Mouse (Mus musculus) megakaryocyte-erythroid progenitor cell, adult 5-6 weeks (primary cell): ENCODE data around the gene Spred3. TPM values are rescaled to one million over a fixed set of nuclear protein-coding genes. Genes with fewer than 3 reads are reported as not detected.
A peak's percentile ranks its signal among the peaks of the same experiment; 100 is the strongest.
"Not testable (repeated sequence)": the region's sequence is repeated elsewhere in the genome, so short reads cannot be mapped to it uniquely, and the experiment has no call there.

Source experiments
- ATAC-seq: replicated peaks from 2 replicates; pipeline ENCODE4 v1.8.0; 2016; ENCODE audit warnings: mild to moderate bottlenecking, inconsistent platforms; ENCODE audit not compliant: severe bottlenecking, poor library complexity, low FRiP score, low TSS enrichment
- total RNA-seq, 2 experiments: library from RNA; stranded (forward) in 1 of 2; stranded (reverse) in 1 of 2; fragments of 200-1000, 215-1000 nt in 1 of 2; fragments of >200 nt in 1 of 2; fragmentation: Nextera tagmentation in 1 of 2; gene quantifications; 2 replicates each; pipeline ENCODE4 v1.2.3; 2014 to 2017

Gene Spred3
- total RNA-seq, 2 experiments from 2014 or later: 0.99 to 2.2 TPM

GRCm38 (mm10) chr7:29139237-29139636 is 31.0 kb downstream of the Spred3 start:
- not testable (repeated sequence) for ATAC-seq

- ATAC-seq: no peak
Observed at GRCm38 (mm10) chr7:29137429-29137828, 32.8 kb downstream of the Spred3 start.

- no peak for ATAC-seq
Observed at GRCm38 (mm10) chr7:29134693-29135386, 35.4 kb downstream of the Spred3 start, which contains the start of gene Rasgrp4. Rasgrp4 (plus strand) TSS chr7:29134851.

GRCm38 (mm10) chr7:29134230-29134629 is 36.0 kb downstream of the Spred3 start:
- no peak for ATAC-seq

GRCm38 (mm10) chr7:29128725-29129124 is 41.5 kb downstream of the Spred3 start:
- ATAC-seq: no peak

- peak; percentile 59 for ATAC-seq
Observed at GRCm38 (mm10) chr7:29126173-29126915, 43.9 kb downstream of the Spred3 start.

- ATAC-seq: peak; percentile 96
Observed at GRCm38 (mm10) chr7:29124970-29125369, 45.2 kb downstream of the Spred3 start, which contains the start of gene Ryr1. Ryr1 (minus strand) TSS chr7:29125179.

- no peak for ATAC-seq
Observed at GRCm38 (mm10) chr7:29123531-29124358, 46.5 kb downstream of the Spred3 start.

GRCm38 (mm10) chr7:29122821-29123220 is 47.4 kb downstream of the Spred3 start:
- ATAC-seq: no peak

GRCm38 (mm10) chr7:29119526-29119925 is 50.7 kb downstream of the Spred3 start:
- no peak for ATAC-seq

- no peak for ATAC-seq
Observed at GRCm38 (mm10) chr7:29118142-29118851, 51.9 kb downstream of the Spred3 start.

- ATAC-seq: no peak
Observed at GRCm38 (mm10) chr7:29108992-29109955, 60.9 kb downstream of the Spred3 start.

Other genes with a start within 250 kb of the Spred3 start
- gene Actn4, start 208.1 kb downstream of the Spred3 start, total RNA-seq (2014; fragmentation: Nextera tagmentation): 93.1 and 106 TPM in 2 replicates
- gene Actn4, start 208.1 kb downstream of the Spred3 start, total RNA-seq (2017): 41.1 and 51.7 TPM in 2 replicates
- 499 and 586 TPM in 2 replicates for gene Eif3k, start 188.5 kb downstream of the Spred3 start, total RNA-seq (2014; fragmentation: Nextera tagmentation)
- gene Eif3k, start 188.5 kb downstream of the Spred3 start, total RNA-seq (2017): 360 and 454 TPM in 2 replicates
- gene Map4k1, start 188.4 kb downstream of the Spred3 start, total RNA-seq (2014; fragmentation: Nextera tagmentation): 64.1 and 76.8 TPM in 2 replicates
- gene Map4k1, start 188.4 kb downstream of the Spred3 start, total RNA-seq (2017): 42.6 and 47.9 TPM in 2 replicates
- gene Ryr1, start 45.2 kb downstream of the Spred3 start, total RNA-seq (2014; fragmentation: Nextera tagmentation): 0.07 and 0.84 TPM in 2 replicates
- gene Ryr1, start 45.2 kb downstream of the Spred3 start, total RNA-seq (2017): 0.34 TPM in 1 of 2 replicates, not detected in the other
- not detected in 2 replicates for gene Rasgrp4, start 35.6 kb downstream of the Spred3 start, total RNA-seq (2014; fragmentation: Nextera tagmentation)
- gene Rasgrp4, start 35.6 kb downstream of the Spred3 start, total RNA-seq (2017): 0.66 TPM in 1 of 2 replicates, not detected in the other
- gene Fam98c, start 14.2 kb downstream of the Spred3 start, total RNA-seq (2014; fragmentation: Nextera tagmentation): 15.4 and 21.1 TPM in 2 replicates
- 4.8 and 20.4 TPM in 2 replicates for gene Fam98c, start 14.2 kb downstream of the Spred3 start, total RNA-seq (2017)
- gene Ggn, start 201 bp downstream of the Spred3 start, total RNA-seq (2014; fragmentation: Nextera tagmentation): not detected in 2 replicates
- gene Ggn, start 201 bp downstream of the Spred3 start, total RNA-seq (2017): 0.30 TPM in 1 of 2 replicates, not detected in the other
- 159 and 187 TPM in 2 replicates for gene Psmd8, start 10.3 kb upstream of the Spred3 start, total RNA-seq (2014; fragmentation: Nextera tagmentation)
- 154 and 158 TPM in 2 replicates for gene Psmd8, start 10.3 kb upstream of the Spred3 start, total RNA-seq (2017)
- 0.66 and 0.99 TPM in 2 replicates for gene Catsperg1, start 43.6 kb upstream of the Spred3 start, total RNA-seq (2014; fragmentation: Nextera tagmentation)
- gene Catsperg1, start 43.6 kb upstream of the Spred3 start, total RNA-seq (2017): 0.27 TPM in 1 of 2 replicates, not detected in the other
- gene Kcnk6, start 62.1 kb upstream of the Spred3 start, total RNA-seq (2014; fragmentation: Nextera tagmentation): 0.45 TPM in 1 of 2 replicates, not detected in the other
- gene Kcnk6, start 62.1 kb upstream of the Spred3 start, total RNA-seq (2017): 0.04 TPM in 1 of 2 replicates, not detected in the other
- gene Yif1b, start 67.9 kb upstream of the Spred3 start, total RNA-seq (2014; fragmentation: Nextera tagmentation): 32.2 and 50.7 TPM in 2 replicates
- 11.4 and 23.5 TPM in 2 replicates for gene Yif1b, start 67.9 kb upstream of the Spred3 start, total RNA-seq (2017)
- 0.74 and 0.98 TPM in 2 replicates for gene 2200002D01Rik, start 78.1 kb upstream of the Spred3 start, total RNA-seq (2014; fragmentation: Nextera tagmentation)
- 5.6 TPM in 1 of 2 replicates, not detected in the other for gene 2200002D01Rik, start 78.1 kb upstream of the Spred3 start, total RNA-seq (2017)
- gene Spint2, start 111.5 kb upstream of the Spred3 start, total RNA-seq (2014; fragmentation: Nextera tagmentation): 34.9 and 39.2 TPM in 2 replicates
- 28.1 and 35.4 TPM in 2 replicates for gene Spint2, start 111.5 kb upstream of the Spred3 start, total RNA-seq (2017)
- not detected in 2 replicates for gene Ppp1r14a, start 118.9 kb upstream of the Spred3 start, total RNA-seq (2014; fragmentation: Nextera tagmentation)
- gene Ppp1r14a, start 118.9 kb upstream of the Spred3 start, total RNA-seq (2017): not detected in 2 replicates
- gene Dpf1, start 133.5 kb upstream of the Spred3 start, total RNA-seq (2014; fragmentation: Nextera tagmentation): 2.5 and 2.9 TPM in 2 replicates
- gene Dpf1, start 133.5 kb upstream of the Spred3 start, total RNA-seq (2017): 0.19 and 14.6 TPM in 2 replicates